Mouse (Mus musculus) MEL (cell line): ENCODE measurements around the gene Vmp1. TPM values are rescaled to one million over a fixed set of nuclear protein-coding genes. Genes with fewer than 3 reads are reported as not detected.

Source experiments
- DNase-seq: peaks from one replicate; pipeline ENCODE4 v3.0.0; 2011; ENCODE audit warnings: low read depth, low spot score
- H3K27ac ChIP-seq: 2 replicates; pipeline ENCODE4 v1.5.1; 2012; ENCODE audit warnings: low read depth, mild to moderate bottlenecking, control low read depth, low read length, moderate library complexity; ENCODE audit not compliant: control insufficient read depth
- H3K27me3 ChIP-seq, 2 experiments: fragments of 150-350 bp in 1 of 2; sonication (generic) in 1 of 2; 2 replicates each; pipeline ENCODE4 v1.6.1; 2012; ENCODE audit warnings: low read length in 2 of 2, mild to moderate bottlenecking in 2 of 2, improper control_type of control experiment in 1 of 2, moderate library complexity in 1 of 2; ENCODE audit not compliant: insufficient read depth in 2 of 2, control insufficient read depth in 1 of 2
- H3K36me3 ChIP-seq, 2 experiments: 2 replicates each; pipeline ENCODE4 v1.6.1; 2012 to 2014; ENCODE audit warnings: low read length in 2 of 2, improper control_type of control experiment in 1 of 2, inconsistent platforms in 1 of 2, mild to moderate bottlenecking in 1 of 2; ENCODE audit not compliant: insufficient read depth in 2 of 2, control insufficient read depth in 1 of 2
- H3K4me1 ChIP-seq, 2 experiments: fragments of 150-350 bp in 1 of 2; sonication (generic) in 1 of 2; 2 replicates each; pipeline ENCODE4 v1.6.1; 2012; ENCODE audit warnings: low read length in 2 of 2, improper control_type of control experiment in 1 of 2, mild to moderate bottlenecking in 1 of 2; ENCODE audit not compliant: insufficient read depth in 2 of 2, control insufficient read depth in 1 of 2
- H3K4me3 ChIP-seq, 2 experiments: fragments of 150-350 bp in 1 of 2; sonication (generic) in 1 of 2; 2 replicates each; pipeline ENCODE4 v1.5.1; 2012; ENCODE audit warnings: low read depth in 2 of 2, low read length in 2 of 2, mild to moderate bottlenecking in 2 of 2, moderate library complexity in 2 of 2, control low read depth in 1 of 2, improper control_type of control experiment in 1 of 2; ENCODE audit not compliant: control insufficient read depth in 1 of 2, insufficient read depth in 1 of 2
- H3K79me2 ChIP-seq: 2 replicates; pipeline ENCODE4 v1.6.1; 2012; ENCODE audit warnings: mild to moderate bottlenecking, low read length, moderate library complexity; ENCODE audit not compliant: control insufficient read depth, poor library complexity, insufficient read depth
- H3K9ac ChIP-seq: 2 replicates; pipeline ENCODE4 v1.6.1; 2012; ENCODE audit warnings: low read depth, mild to moderate bottlenecking, control low read depth, low read length, moderate library complexity; ENCODE audit not compliant: control insufficient read depth, poor library complexity, severe bottlenecking
- H3K9me3 ChIP-seq: fragments of 150-350 bp; sonication (generic); replicated peaks from 2 replicates; pipeline ENCODE4 v1.6.1; 2012; ENCODE audit warnings: mild to moderate bottlenecking, low read length, improper control_type of control experiment, moderate library complexity; ENCODE audit not compliant: insufficient read depth
- CHD1 ChIP-seq: IDR thresholded peaks from 2 replicates; pipeline ENCODE4 v1.6.1; 2012; ENCODE audit warnings: low read depth, mild to moderate bottlenecking, inconsistent platforms, low read length, improper control_type of control experiment
- CTCF ChIP-seq, 3 experiments: IDR thresholded peaks in 2 of 3; conservative IDR thresholded peaks in 1 of 3; 2 replicates each; pipeline ENCODE4 v1.5.1; 2011 to 2012; ENCODE audit warnings: low read length in 3 of 3, low read depth in 2 of 3, mild to moderate bottlenecking in 2 of 3, improper control_type of control experiment in 1 of 3, inconsistent platforms in 1 of 3, mixed read lengths in 1 of 3, moderate library complexity in 1 of 3; ENCODE audit not compliant: control insufficient read depth in 1 of 3, insufficient read depth in 1 of 3, poor library complexity in 1 of 3, severe bottlenecking in 1 of 3
- ELF1 ChIP-seq: IDR thresholded peaks from 2 replicates; pipeline ENCODE4 v1.6.1; 2014; ENCODE audit warnings: low read depth, mild to moderate bottlenecking, inconsistent platforms, low read length, improper control_type of control experiment, moderate library complexity
- EP300 ChIP-seq, 2 experiments: IDR thresholded peaks; 2 replicates each; pipeline ENCODE4 v1.6.1; 2011; ENCODE audit warnings: improper control_type of control experiment in 2 of 2, low read length in 2 of 2, low read depth in 1 of 2, mild to moderate bottlenecking in 1 of 2
- GATA1 ChIP-seq: IDR thresholded peaks from 2 replicates; pipeline ENCODE4 v1.6.1; 2011; ENCODE audit warnings: low read depth, low read length, improper control_type of control experiment
- KAT2A ChIP-seq: conservative IDR thresholded peaks from 2 replicates; pipeline ENCODE4 v1.6.1; 2012; ENCODE audit warnings: low read depth, low read length, improper control_type of control experiment, inconsistent platforms
- MAZ ChIP-seq: IDR thresholded peaks from 2 replicates; pipeline ENCODE4 v1.6.1; 2012; ENCODE audit warnings: low read depth, mild to moderate bottlenecking, inconsistent platforms, low read length, improper control_type of control experiment
- MEF2A ChIP-seq: IDR thresholded peaks from 2 replicates; pipeline ENCODE4 v1.6.1; 2014; ENCODE audit warnings: low read depth, mild to moderate bottlenecking, inconsistent platforms, low read length, improper control_type of control experiment; ENCODE audit not compliant: poor library complexity, insufficient replicate concordance, severe bottlenecking; ENCODE audit errors: extremely low read depth
- MYC ChIP-seq: IDR thresholded peaks from 2 replicates; pipeline ENCODE4 v1.6.1; 2011; ENCODE audit warnings: low read depth, mild to moderate bottlenecking, low read length, improper control_type of control experiment, moderate library complexity
- NELFE ChIP-seq: IDR thresholded peaks from 2 replicates; pipeline ENCODE4 v1.6.1; 2011; ENCODE audit warnings: low read depth, low read length, improper control_type of control experiment
- NRF1 ChIP-seq: IDR thresholded peaks from 2 replicates; pipeline ENCODE4 v1.6.1; 2014; ENCODE audit warnings: low read depth, mild to moderate bottlenecking, inconsistent platforms, low read length, improper control_type of control experiment, moderate library complexity; ENCODE audit not compliant: poor library complexity, insufficient read depth, severe bottlenecking
- POLR2A ChIP-seq, 2 experiments: IDR thresholded peaks; 2 replicates each; pipeline ENCODE4 v1.6.1; 2011 to 2012; ENCODE audit warnings: low read length in 2 of 2, mild to moderate bottlenecking in 2 of 2, control low read depth in 1 of 2, improper control_type of control experiment in 1 of 2, low read depth in 1 of 2, moderate library complexity in 1 of 2; ENCODE audit not compliant: control insufficient read depth in 1 of 2, insufficient read depth in 1 of 2, poor library complexity in 1 of 2
- POLR2AphosphoS2 ChIP-seq: IDR thresholded peaks from 2 replicates; pipeline ENCODE4 v1.6.1; 2011; ENCODE audit warnings: low read length, improper control_type of control experiment
- RCOR1 ChIP-seq: IDR thresholded peaks from 2 replicates; pipeline ENCODE4 v1.6.1; 2012; ENCODE audit warnings: low read depth, mild to moderate bottlenecking, inconsistent platforms, low read length, improper control_type of control experiment
- SIN3A ChIP-seq: IDR thresholded peaks from 2 replicates; pipeline ENCODE4 v1.6.1; 2012; ENCODE audit warnings: low read length, improper control_type of control experiment, inconsistent platforms
- SMC3 ChIP-seq: IDR thresholded peaks from 2 replicates; pipeline ENCODE4 v1.6.1; 2011; ENCODE audit warnings: low read depth, low read length, improper control_type of control experiment
- TCF12 ChIP-seq: IDR thresholded peaks from 2 replicates; pipeline ENCODE4 v1.6.1; 2014; ENCODE audit warnings: low read depth, mild to moderate bottlenecking, inconsistent platforms, low read length, improper control_type of control experiment, moderate library complexity
- UBTF ChIP-seq: IDR thresholded peaks from 2 replicates; pipeline ENCODE4 v1.6.1; 2012; ENCODE audit warnings: low read depth, mild to moderate bottlenecking, inconsistent platforms, low read length, improper control_type of control experiment, moderate library complexity, borderline replicate concordance; ENCODE audit not compliant: insufficient read depth
- USF1 ChIP-seq: IDR thresholded peaks from 2 replicates; pipeline ENCODE4 v1.6.1; 2014; ENCODE audit warnings: low read depth, mild to moderate bottlenecking, inconsistent platforms, low read length, improper control_type of control experiment, moderate library complexity
- ZMIZ1 ChIP-seq: IDR thresholded peaks from 2 replicates; pipeline ENCODE4 v1.6.1; 2012; ENCODE audit warnings: low read depth, mild to moderate bottlenecking, inconsistent platforms, low read length, improper control_type of control experiment, moderate library complexity
- ZNF384 ChIP-seq: IDR thresholded peaks from 2 replicates; pipeline ENCODE4 v1.6.1; 2012; ENCODE audit warnings: low read depth, mild to moderate bottlenecking, inconsistent platforms, low read length, improper control_type of control experiment
- polyA plus RNA-seq, 2 experiments: library from polyadenylated mRNA; stranded (reverse) in 1 of 2; unstranded in 1 of 2; fragments of >175 nt in 1 of 2; fragments of >200 nt in 1 of 2; gene quantifications; 2 replicates each; pipeline versions ENCODE4 v1.2.1 to v1.2.4; 2012; ENCODE audit warnings: low replicate concordance in 2 of 2, low read depth in 1 of 2; ENCODE audit not compliant: insufficient read length in 2 of 2, insufficient read depth in 1 of 2, missing spikeins in 1 of 2
- total RNA-seq: library from RNA; depleted of rRNA; stranded (reverse); fragments of 300-350 nt; gene quantifications from 2 replicates; pipeline ENCODE4 v1.2.3, GENCODE M21; 2012

Vmp1 gene
- total and polyA plus RNA-seq, 3 experiments, result 61.8 to 94.9 TPM; not detected in 1

GRCm38 (mm10) chr11:86682861-86683260 lies 775 bp downstream of the Vmp1 start:
- peak overlapping the region; percentile 91; the same call in 1 of the 2 replicates for H3K27ac ChIP-seq

GRCm38 (mm10) chr11:86681423-86681822 lies 2.2 kb downstream of the Vmp1 start:
- Histone ChIP-seq H3K4me1 (peaks cover 11 to 21% of the 10 kb centered on the region in 2 experiments), H3K36me3 (peaks cover 1 to 36% of the 10 kb centered on the region in 2 experiments; a peak in 3 of 4 replicates), H3K9me3 (no peaks in the 10 kb centered on the region), H3K9ac (no peak overlapping the region), H3K79me2 (peaks cover 57% of the 10 kb centered on the region), H3K27ac (no peak overlapping the region), H3K4me3 (no peak overlapping the region), H3K27me3 (no peaks in the 10 kb centered on the region)
- TF ChIP-seq MAZ (no peak), USF1 (no peak), EP300 (IDR thresholded peaks at IDR 0.05; ENCODE audit: low read depth in 1 of 2, low read length in 2 of 2) (0 out of 4 replicates have a peak, but pooled peaks of 1 of the 2 experiments have one; percentile 24), POLR2A (IDR thresholded peaks at IDR 0.05; ENCODE audit: control insufficient read depth in 1 of 2, insufficient read depth in 1 of 2, low read depth in 1 of 2, low read length in 2 of 2, poor library complexity in 1 of 2) (no peak), CTCF (IDR thresholded peaks at IDR 0.05 in 2 of 3, conservative IDR thresholded peaks at IDR 0.05 in 1 of 3; ENCODE audit: control insufficient read depth in 1 of 3, insufficient read depth in 1 of 3, low read depth in 2 of 3, low read length in 3 of 3, poor library complexity in 1 of 3, severe bottlenecking in 1 of 3) (no peak), TCF12 (no peak), RCOR1 (peak; percentile 21; the same call in 1 of the 2 replicates), SIN3A (0 out of 2 replicates have a peak, but pooled peaks have one; percentile 28)
- no peak for DNase-seq

More at GRCm38 (mm10) chr11:86682861-86683260, 775 bp downstream of the Vmp1 start:
- DNase-seq, result peak; percentile 52
- H3K4me1 ChIP-seq, result peaks cover 11 to 21% of the 10 kb centered on the region in 2 experiments
- peaks cover 3 to 48% of the 10 kb centered on the region in 2 experiments for H3K36me3 ChIP-seq
- no peaks in the 10 kb centered on the region for H3K27me3 ChIP-seq
- TF ChIP-seq CHD1 (no peak), ZNF384 (no peak), SMC3 (no peak), GATA1 (no peak), POLR2A (IDR thresholded peaks at IDR 0.05; ENCODE audit: control insufficient read depth in 1 of 2, insufficient read depth in 1 of 2, low read depth in 1 of 2, low read length in 2 of 2, poor library complexity in 1 of 2) (no peak), POLR2AphosphoS2 (no peak), SIN3A (no peak), NELFE (no peak), NRF1 (no peak)
- H3K4me3 ChIP-seq, result peak overlapping the region; percentile 67 to 81
- peak overlapping the region; percentile 84 for H3K9ac ChIP-seq
- peaks cover 67% of the 10 kb centered on the region for H3K79me2 ChIP-seq
- no peaks in the 10 kb centered on the region for H3K9me3 ChIP-seq

- Histone ChIP-seq H3K4me1 (peaks cover 11 to 21% of the 10 kb centered on the region in 2 experiments), H3K9me3 (no peaks in the 10 kb centered on the region), H3K79me2 (peaks cover 57% of the 10 kb centered on the region), H3K27me3 (no peaks in the 10 kb centered on the region), H3K27ac (no peak overlapping the region), H3K4me3 (no peak overlapping the region), H3K36me3 (peaks cover 1 to 29% of the 10 kb centered on the region in 2 experiments; a peak in 3 of 4 replicates), H3K9ac (no peak overlapping the region)
- DNase-seq, result no peak
- no peak for TF ChIP-seq UBTF
- no peak for TF ChIP-seq MEF2A
- TF ChIP-seq KAT2A, result no peak
- TF ChIP-seq ELF1, result no peak
- no peak for TF ChIP-seq POLR2AphosphoS2
- TF ChIP-seq SMC3, result no peak
- no peak for TF ChIP-seq ZMIZ1
- no peak for TF ChIP-seq MYC
Observed at GRCm38 (mm10) chr11:86680729-86681128, 2.9 kb downstream of the Vmp1 start.
